Mouse (Mus musculus) G1E (cell line): ENCODE measurements at regions not wholly inside any gene's neighbourhood (a gene's known extent, or its start where the extent isn't known, plus 50 kb on each side); places are given as distances from the start of the nearest gene placed in this dataset.

Experiments
- ATAC-seq: 2 replicates; pipeline ENCODE4 v1.8.0; 2016; ENCODE audit warnings: mild to moderate bottlenecking; ENCODE audit not compliant: insufficient number of reproducible peaks, poor library complexity, low FRiP score, severe bottlenecking; ENCODE audit errors: extremely low read depth
- DNase-seq: peaks from one replicate; pipeline ENCODE4 v3.0.0; 2012; ENCODE audit warnings: low spot score
- H3K27me3 ChIP-seq: 2 replicates; pipeline ENCODE4 v1.6.1; 2012; ENCODE audit warnings: mild to moderate bottlenecking, low read length, inconsistent platforms; ENCODE audit not compliant: insufficient read depth
- H3K36me3 ChIP-seq: replicated peaks from 2 replicates; pipeline ENCODE3; 2012; ENCODE audit warnings: mild to moderate bottlenecking, inconsistent platforms
- H3K4me1 ChIP-seq: 2 replicates; pipeline ENCODE4 v1.6.1; 2012; ENCODE audit warnings: low read depth, low read length, inconsistent platforms, mixed read lengths; ENCODE audit not compliant: insufficient read depth
- H3K4me3 ChIP-seq: 2 replicates; pipeline ENCODE4 v1.5.1; 2012; ENCODE audit warnings: low read depth, mild to moderate bottlenecking, inconsistent platforms, low read length, moderate library complexity, mixed read lengths
- H3K9me3 ChIP-seq: replicated peaks from 2 replicates; pipeline ENCODE4 v1.6.1; 2012; ENCODE audit warnings: inconsistent platforms
- CTCF ChIP-seq: IDR thresholded peaks from 2 replicates; pipeline ENCODE4 v1.5.1; 2012; ENCODE audit warnings: low read depth, low read length, inconsistent platforms, mixed read lengths
- GATA1 ChIP-seq: IDR thresholded peaks from 2 replicates; pipeline ENCODE4 v1.6.1; 2012; ENCODE audit warnings: borderline replicate concordance, low read length, inconsistent platforms, mixed read lengths
- GATA2 ChIP-seq: IDR thresholded peaks from 2 replicates; pipeline ENCODE4 v1.6.1; 2012; ENCODE audit warnings: low read depth, low read length, inconsistent platforms, borderline replicate concordance
- POLR2AphosphoS5 ChIP-seq: IDR thresholded peaks from 2 replicates; pipeline ENCODE4 v1.6.1; 2012; ENCODE audit warnings: low read depth, low read length, inconsistent platforms; ENCODE audit not compliant: insufficient replicate concordance
- TAL1 ChIP-seq: conservative IDR thresholded peaks from 2 replicates; pipeline ENCODE4 v1.6.1; 2012; ENCODE audit warnings: low read depth, low read length, inconsistent platforms, mixed read lengths

- no peak for DNase-seq
- no peaks in the 10 kb centered on the region for H3K27me3 ChIP-seq
These were observed 272.6 kb upstream of the Tmc3 start for GRCm38 (mm10) chr7:83312172-83312571.

GRCm38 (mm10) chr7:83329809-83330412 is 254.8 kb upstream of the Tmc3 start:
- Histone ChIP-seq H3K4me1 (no peaks in the 10 kb centered on the region), H3K36me3 (no peaks in the 10 kb centered on the region), H3K4me3 (no peak overlapping the region), H3K27me3 (no peaks in the 10 kb centered on the region), H3K9me3 (no peaks in the 10 kb centered on the region)
- DNase-seq (no peak), ATAC-seq (no peak)
- no peak for TF ChIP-seq POLR2AphosphoS5
- TF ChIP-seq GATA2, result no peak

More at GRCm38 (mm10) chr7:83312172-83312571, 272.6 kb upstream of the Tmc3 start:
- Histone ChIP-seq H3K4me3 (no peak overlapping the region), H3K9me3 (no peaks in the 10 kb centered on the region), H3K4me1 (no peaks in the 10 kb centered on the region), H3K36me3 (no peaks in the 10 kb centered on the region)
- no peak for ATAC-seq
- no peak for TF ChIP-seq CTCF
- no peak for TF ChIP-seq POLR2AphosphoS5
- no peak for TF ChIP-seq GATA2
- TF ChIP-seq GATA1, result no peak
- TF ChIP-seq TAL1, result no peak

DNA sequence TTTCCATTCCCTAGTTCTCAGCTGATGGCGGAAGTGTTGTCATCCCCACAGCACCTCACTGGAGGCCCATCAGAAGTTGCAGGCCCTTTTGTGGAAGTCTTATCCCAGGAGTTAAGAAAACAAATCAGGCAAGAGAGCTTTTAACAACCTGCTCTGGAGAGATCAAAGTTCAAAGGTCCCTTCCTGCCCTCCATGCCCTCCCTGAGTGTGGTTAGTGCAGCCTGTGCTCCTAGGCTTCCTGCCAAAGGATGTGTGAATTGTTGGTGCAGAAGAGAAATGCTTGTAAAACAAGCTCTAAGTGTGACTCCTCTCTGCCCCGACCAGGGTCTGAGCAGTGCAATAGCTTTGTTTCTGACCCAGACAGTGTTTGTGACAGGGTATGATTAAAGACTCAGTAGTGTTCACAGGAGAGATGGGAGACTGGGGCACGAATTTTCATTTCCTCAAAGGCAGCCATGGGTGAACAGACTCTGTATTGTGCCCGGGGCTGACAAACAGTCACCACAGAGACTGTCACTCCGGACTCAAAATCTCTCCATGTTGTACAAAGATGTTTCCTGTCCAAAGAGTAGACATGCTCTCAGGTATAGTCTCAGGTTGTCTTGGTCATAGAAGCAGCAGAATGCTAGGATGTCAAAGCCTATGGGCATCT is 237.5 kb upstream of the Tmc3 start:
- ATAC-seq (no peak), DNase-seq (no peak)
- TF ChIP-seq GATA1 (no peak), POLR2AphosphoS5 (no peak), CTCF (no peak), GATA2 (no peak), TAL1 (no peak)
- no peaks in the 10 kb centered on the region for H3K4me1 ChIP-seq
- H3K4me3 ChIP-seq, result no peak overlapping the region
- H3K36me3 ChIP-seq, result no peaks in the 10 kb centered on the region
- no peaks in the 10 kb centered on the region for H3K27me3 ChIP-seq
- H3K9me3 ChIP-seq, result no peaks in the 10 kb centered on the region

DNA sequence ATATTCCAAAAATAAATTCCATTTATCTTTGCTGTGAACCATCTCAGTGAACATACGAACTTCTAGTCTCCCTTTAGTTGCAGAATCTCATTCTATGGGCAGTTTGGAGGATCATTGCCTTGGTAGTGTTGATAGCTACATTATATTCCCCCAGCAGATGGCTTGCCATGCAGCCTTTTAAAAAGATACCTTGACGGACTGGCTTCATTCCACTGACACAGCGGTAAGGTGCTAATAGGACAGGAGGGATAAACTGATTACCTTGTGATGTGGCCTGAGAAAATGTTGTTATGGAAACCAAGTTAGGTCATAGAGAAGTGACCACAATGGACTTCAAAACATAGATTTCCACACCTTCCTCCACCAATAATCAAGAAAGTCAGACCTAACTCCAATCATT is 215.5 kb upstream of the Tmc3 start:
- DNase-seq (no peak), ATAC-seq (no peak)
- Histone ChIP-seq H3K27me3 (no peaks in the 10 kb centered on the region), H3K9me3 (no peaks in the 10 kb centered on the region), H3K36me3 (no peaks in the 10 kb centered on the region), H3K4me1 (no peaks in the 10 kb centered on the region), H3K4me3 (no peak overlapping the region)
- TF ChIP-seq CTCF (no peak), POLR2AphosphoS5 (no peak), TAL1 (no peak), GATA1 (no peak), GATA2 (no peak)

DNA sequence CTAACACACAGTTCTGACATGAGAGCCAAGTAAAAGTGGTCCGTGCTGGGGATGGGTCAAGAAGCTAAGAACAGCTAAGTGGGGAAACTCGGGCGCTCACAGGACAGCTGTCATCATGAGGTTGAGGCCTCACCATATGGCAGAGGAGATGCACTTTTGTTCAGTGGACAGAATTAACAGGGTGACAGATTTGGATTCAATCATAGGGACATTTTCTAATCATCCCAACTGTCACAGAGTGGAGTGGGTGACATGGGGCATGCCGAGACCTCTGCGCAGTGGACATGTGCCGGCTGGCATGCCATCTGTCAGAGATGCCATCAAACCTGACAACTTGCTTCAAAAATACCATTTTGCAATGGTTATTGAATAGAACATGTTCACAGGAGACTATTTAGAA is 215.1 kb upstream of the Tmc3 start:
- TF ChIP-seq CTCF (no peak), TAL1 (no peak), GATA2 (no peak)
- Histone ChIP-seq H3K27me3 (no peaks in the 10 kb centered on the region), H3K36me3 (no peaks in the 10 kb centered on the region), H3K4me1 (no peaks in the 10 kb centered on the region), H3K9me3 (no peaks in the 10 kb centered on the region), H3K4me3 (no peak overlapping the region)
- ATAC-seq (no peak), DNase-seq (no peak)

DNA sequence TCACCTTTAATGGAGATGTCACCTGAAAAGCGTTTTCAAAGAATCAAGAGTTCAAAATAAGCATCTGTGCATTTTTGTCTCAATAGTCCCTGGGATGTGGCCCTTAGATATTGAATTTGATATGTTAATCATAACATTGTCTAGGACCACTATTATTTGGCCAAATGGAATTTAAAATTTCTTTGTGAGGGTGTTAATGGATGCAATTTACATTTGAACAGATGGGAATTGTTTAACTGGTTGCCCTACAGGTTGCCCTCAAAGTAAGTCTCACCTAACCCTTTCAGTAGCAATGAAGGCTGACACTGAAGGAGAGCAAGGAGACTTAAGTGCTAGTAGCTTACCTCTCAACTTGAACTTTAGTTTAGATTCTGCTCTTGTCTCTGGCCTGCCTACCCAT is 207.9 kb upstream of the Tmc3 start:
- ATAC-seq (no peak), DNase-seq (no peak)
- Histone ChIP-seq H3K4me3 (no peak overlapping the region), H3K36me3 (no peaks in the 10 kb centered on the region), H3K27me3 (peaks cover 2% of the 10 kb centered on the region; the same call in 1 of the 2 replicates), H3K4me1 (no peaks in the 10 kb centered on the region), H3K9me3 (no peaks in the 10 kb centered on the region)
- TF ChIP-seq POLR2AphosphoS5 (no peak), TAL1 (no peak), GATA1 (no peak), GATA2 (no peak), CTCF (no peak)
